Mouse (Mus musculus): ENCODE data around the gene Zbtb3. TPM values are rescaled to one million over a fixed set of nuclear protein-coding genes. Genes with fewer than 3 reads are reported as not detected.

Zbtb3 gene
- polyA plus RNA-seq, 1 experiment from 2014 or later: 9.6 TPM

DNA sequence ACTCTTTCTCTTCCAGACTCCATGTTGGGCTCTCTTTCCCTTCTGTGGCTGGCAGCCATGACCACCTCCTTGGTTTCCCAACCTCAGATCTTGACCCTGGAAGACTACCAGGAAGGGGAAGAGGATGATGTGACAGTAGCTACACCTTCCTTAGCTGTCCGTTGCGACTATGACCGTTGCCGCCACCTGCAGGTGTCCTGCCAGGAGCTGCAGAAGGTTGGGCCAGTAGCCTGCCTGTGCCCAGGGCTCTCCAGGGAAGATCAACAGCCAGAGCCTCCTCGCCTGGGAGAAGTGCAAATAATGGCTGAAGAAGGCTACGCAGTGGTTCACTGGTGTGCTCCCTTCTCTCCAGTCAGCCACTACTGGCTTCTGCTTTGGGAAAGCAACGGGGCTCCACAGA is 49.3 kb downstream of the Zbtb3 start:
- no peak overlapping the region for H3K27ac ChIP-seq (replicated peaks)
- no peak for ATAC-seq (replicated peaks)
- no peak overlapping the region for H3K4me2 ChIP-seq (replicated peaks)
- 45% methylated on average over 7 of the region's 7 CpGs for WGBS
- H3K9ac ChIP-seq (replicated peaks): no peak overlapping the region
- H3K4me1 ChIP-seq: no peaks in the 10 kb centered on the region
- no peak overlapping the region for H3K4me3 ChIP-seq
- H3K36me3 ChIP-seq: peaks cover 25% of the 10 kb centered on the region
- H3K27me3 ChIP-seq: no peaks in the 10 kb centered on the region
- no peaks in the 10 kb centered on the region for H3K9me3 ChIP-seq

- WGBS: 61% methylated on average over 10 of the region's 10 CpGs
- Histone ChIP-seq H3K4me2 (replicated peaks) (no peak overlapping the region), H3K9ac (replicated peaks) (no peak overlapping the region), H3K4me3 (no peak overlapping the region), H3K9me3 (no peaks in the 10 kb centered on the region), H3K27me3 (no peaks in the 10 kb centered on the region), H3K36me3 (peaks cover 18% of the 10 kb centered on the region), H3K27ac (replicated peaks) (no peak overlapping the region), H3K4me1 (no peaks in the 10 kb centered on the region)
- no peak for ATAC-seq (replicated peaks)
Measured at GRCm38 (mm10) chr19:8852236-8852928, 50.0 kb downstream of the Zbtb3 start.

GRCm38 (mm10) chr19:8853117-8853516 is 50.8 kb downstream of the Zbtb3 start:
- Histone ChIP-seq H3K4me2 (replicated peaks) (no peak overlapping the region), H3K9ac (replicated peaks) (no peak overlapping the region), H3K27me3 (no peaks in the 10 kb centered on the region), H3K4me1 (no peaks in the 10 kb centered on the region), H3K9me3 (no peaks in the 10 kb centered on the region), H3K4me3 (no peak overlapping the region), H3K36me3 (peaks cover 12% of the 10 kb centered on the region), H3K27ac (replicated peaks) (no peak overlapping the region)
- ATAC-seq (replicated peaks): no peak
- WGBS: 82% methylated on average over 3 of the region's 3 CpGs

Other genes with a start within 250 kb of the Zbtb3 start
- gene Slc22a8, start 211.3 kb upstream of the Zbtb3 start, polyA plus RNA-seq (2015; fragmentation: Nextera tagmentation; extraction: Ambion mirVana): 5.5 and 6.1 TPM in 2 replicates
- gene Slc22a6, start 184.5 kb upstream of the Zbtb3 start, polyA plus RNA-seq (2015; fragmentation: Nextera tagmentation; extraction: Ambion mirVana): 6.6 and 7.8 TPM in 2 replicates
- gene Chrm1, start 138.8 kb upstream of the Zbtb3 start, polyA plus RNA-seq (2015; fragmentation: Nextera tagmentation; extraction: Ambion mirVana): 5.1 and 5.4 TPM in 2 replicates
- gene Slc3a2, start 79.2 kb upstream of the Zbtb3 start, polyA plus RNA-seq (2015; fragmentation: Nextera tagmentation; extraction: Ambion mirVana): 164 and 171 TPM in 2 replicates
- gene Wdr74, start 66.7 kb upstream of the Zbtb3 start, polyA plus RNA-seq (2015; fragmentation: Nextera tagmentation; extraction: Ambion mirVana): 96.5 and 97.4 TPM in 2 replicates
- 1.5 and 2.5 TPM in 2 replicates for gene 1700092M07Rik, start 61.8 kb upstream of the Zbtb3 start, polyA plus RNA-seq (2015; fragmentation: Nextera tagmentation; extraction: Ambion mirVana)
- 130 and 133 TPM in 2 replicates for gene Stx5a, start 61.1 kb upstream of the Zbtb3 start, polyA plus RNA-seq (2015; fragmentation: Nextera tagmentation; extraction: Ambion mirVana)
- gene Nxf1, start 45.5 kb upstream of the Zbtb3 start, polyA plus RNA-seq (2015; fragmentation: Nextera tagmentation; extraction: Ambion mirVana): 187 and 192 TPM in 2 replicates
- 249 and 250 TPM in 2 replicates for gene Tmem223, start 31.6 kb upstream of the Zbtb3 start, polyA plus RNA-seq (2015; fragmentation: Nextera tagmentation; extraction: Ambion mirVana)
- 27.4 and 33.9 TPM in 2 replicates for gene Tmem179b, start 28.1 kb upstream of the Zbtb3 start, polyA plus RNA-seq (2015; fragmentation: Nextera tagmentation; extraction: Ambion mirVana)
- 32.2 and 34.1 TPM in 2 replicates for gene Taf6l, start 16.1 kb upstream of the Zbtb3 start, polyA plus RNA-seq (2015; fragmentation: Nextera tagmentation; extraction: Ambion mirVana)
- 162 and 169 TPM in 2 replicates for gene Polr2g, start 4.0 kb upstream of the Zbtb3 start, polyA plus RNA-seq (2015; fragmentation: Nextera tagmentation; extraction: Ambion mirVana)
- gene Ttc9c, start 16.8 kb downstream of the Zbtb3 start, polyA plus RNA-seq (2015; fragmentation: Nextera tagmentation; extraction: Ambion mirVana): 68.4 and 72.7 TPM in 2 replicates
- 5.9 and 6.1 TPM in 2 replicates for gene Hnrnpul2, start 17.5 kb downstream of the Zbtb3 start, polyA plus RNA-seq (2015; fragmentation: Nextera tagmentation; extraction: Ambion mirVana)
- gene AC129217.1, start 27.2 kb downstream of the Zbtb3 start, polyA plus RNA-seq (2015; fragmentation: Nextera tagmentation; extraction: Ambion mirVana): not detected in 2 replicates
- gene Bscl2, start 34.9 kb downstream of the Zbtb3 start, polyA plus RNA-seq (2015; fragmentation: Nextera tagmentation; extraction: Ambion mirVana): 80.7 and 85.2 TPM in 2 replicates
- gene Gng3, start 36.6 kb downstream of the Zbtb3 start, polyA plus RNA-seq (2015; fragmentation: Nextera tagmentation; extraction: Ambion mirVana): 272 and 281 TPM in 2 replicates
- 0.53 and 0.60 TPM in 2 replicates for gene Lrrn4cl, start 48.2 kb downstream of the Zbtb3 start, polyA plus RNA-seq (2015; fragmentation: Nextera tagmentation; extraction: Ambion mirVana)
- gene Ubxn1, start 68.9 kb downstream of the Zbtb3 start, polyA plus RNA-seq (2015; fragmentation: Nextera tagmentation; extraction: Ambion mirVana): 178 and 181 TPM in 2 replicates
- gene Uqcc3, start 78.4 kb downstream of the Zbtb3 start, polyA plus RNA-seq (2015; fragmentation: Nextera tagmentation; extraction: Ambion mirVana): 55.4 and 61.8 TPM in 2 replicates
- gene Lbhd1, start 81.2 kb downstream of the Zbtb3 start, polyA plus RNA-seq (2015; fragmentation: Nextera tagmentation; extraction: Ambion mirVana): 59.1 and 74.7 TPM in 2 replicates
- not detected in 2 replicates for gene Gm49403, start 81.4 kb downstream of the Zbtb3 start, polyA plus RNA-seq (2015; fragmentation: Nextera tagmentation; extraction: Ambion mirVana)
- 53.9 and 55.0 TPM in 2 replicates for gene 1810009A15Rik, start 86.3 kb downstream of the Zbtb3 start, polyA plus RNA-seq (2015; fragmentation: Nextera tagmentation; extraction: Ambion mirVana)
- 0.25 TPM in 1 of 2 replicates, not detected in the other for gene Gm49416, start 86.4 kb downstream of the Zbtb3 start, polyA plus RNA-seq (2015; fragmentation: Nextera tagmentation; extraction: Ambion mirVana)
- gene Ints5, start 90.5 kb downstream of the Zbtb3 start, polyA plus RNA-seq (2015; fragmentation: Nextera tagmentation; extraction: Ambion mirVana): 42.0 and 43.7 TPM in 2 replicates
- 88.1 and 89.6 TPM in 2 replicates for gene Ganab, start 95.5 kb downstream of the Zbtb3 start, polyA plus RNA-seq (2015; fragmentation: Nextera tagmentation; extraction: Ambion mirVana)
- 78.9 and 81.0 TPM in 2 replicates for gene B3gat3, start 117.8 kb downstream of the Zbtb3 start, polyA plus RNA-seq (2015; fragmentation: Nextera tagmentation; extraction: Ambion mirVana)
- gene Rom1, start 126.8 kb downstream of the Zbtb3 start, polyA plus RNA-seq (2015; fragmentation: Nextera tagmentation; extraction: Ambion mirVana): 0.87 and 1.5 TPM in 2 replicates
- gene Eml3, start 127.0 kb downstream of the Zbtb3 start, polyA plus RNA-seq (2015; fragmentation: Nextera tagmentation; extraction: Ambion mirVana): 10.4 and 11.7 TPM in 2 replicates
- gene Mta2, start 139.3 kb downstream of the Zbtb3 start, polyA plus RNA-seq (2015; fragmentation: Nextera tagmentation; extraction: Ambion mirVana): 171 and 175 TPM in 2 replicates
- gene Tut1, start 151.3 kb downstream of the Zbtb3 start, polyA plus RNA-seq (2015; fragmentation: Nextera tagmentation; extraction: Ambion mirVana): 34.1 and 34.7 TPM in 2 replicates
- gene Eef1g, start 164.5 kb downstream of the Zbtb3 start, polyA plus RNA-seq (2015; fragmentation: Nextera tagmentation; extraction: Ambion mirVana): 336 and 348 TPM in 2 replicates
- gene Ahnak, start 186.7 kb downstream of the Zbtb3 start, polyA plus RNA-seq (2015; fragmentation: Nextera tagmentation; extraction: Ambion mirVana): 2.6 and 3.7 TPM in 2 replicates